Mouse (Mus musculus) intestine, postnatal 0 days (tissue): ENCODE data around the gene Higd2a. TPM values are rescaled to one million over a fixed set of nuclear protein-coding genes. Genes with fewer than 3 reads are reported as not detected.

Experiments used
- ATAC-seq: fragments of 200-750 bp; cut with Nextera tagmentation; 2 replicates; pipeline ENCODE4 v1.8.0; 2017; ENCODE audit warnings: mild to moderate bottlenecking, moderate TSS enrichment, moderate library complexity
- H3K27ac ChIP-seq: fragments of 300-500 bp; sonication (generic); 2 replicates; pipeline ENCODE4 v1.5.1; 2014; ENCODE audit warnings: mild to moderate bottlenecking, low read depth, low read length, moderate library complexity
- H3K27me3 ChIP-seq: fragments of 300-500 bp; sonication (generic); replicated peaks from 2 replicates; pipeline ENCODE4 v1.6.1; 2014; ENCODE audit warnings: low read length, mixed read lengths; ENCODE audit not compliant: control insufficient read depth, insufficient read depth
- H3K36me3 ChIP-seq: fragments of 300-500 bp; sonication (generic); 2 replicates; pipeline ENCODE4 v1.6.1; 2014; ENCODE audit warnings: mild to moderate bottlenecking, moderate library complexity; ENCODE audit not compliant: control insufficient read depth, insufficient read depth
- H3K4me1 ChIP-seq: fragments of 300-500 bp; sonication (generic); replicated peaks from 2 replicates; pipeline ENCODE4 v1.6.1; 2014; ENCODE audit warnings: antibody characterized with exemption, low read length, mixed read lengths; ENCODE audit not compliant: control insufficient read depth, insufficient read depth
- H3K4me2 ChIP-seq: fragments of 300-500 bp; sonication (generic); replicated peaks from 2 replicates; pipeline ENCODE4 v1.6.1; 2014; ENCODE audit warnings: low read depth, mild to moderate bottlenecking, moderate library complexity
- H3K4me3 ChIP-seq: fragments of 300-500 bp; sonication (generic); 2 replicates; pipeline ENCODE4 v1.5.1; 2014; ENCODE audit warnings: low read depth, low read length
- H3K9ac ChIP-seq: fragments of 300-500 bp; sonication (generic); 2 replicates; pipeline ENCODE4 v1.6.1; 2014; ENCODE audit warnings: mild to moderate bottlenecking, low read depth, low read length
- H3K9me3 ChIP-seq: fragments of 300-500 bp; sonication (generic); 2 replicates; pipeline ENCODE4 v1.6.1; 2016; ENCODE audit warnings: mixed run types; ENCODE audit not compliant: control insufficient read depth
- CTCF ChIP-seq: sonication (generic); IDR thresholded peaks from 2 replicates; pipeline ENCODE4 v1.5.1; 2016; ENCODE audit warnings: low read depth, mild to moderate bottlenecking, control low read depth, antibody characterized with exemption, moderate library complexity
- WGBS: fragments of 180-500 bp; shearing (Covaris S2); extraction: QIAGEN DNeasy Blood & Tissue Kit; methylation state at CpG from one replicate; pipeline ENCODE4 v1.1.7; 2014; 5-methylcytosine and 5-hydroxymethylcytosine counted together
- polyA plus RNA-seq: library from polyadenylated mRNA; unstranded; fragments of >200 nt; fragmentation: Nextera tagmentation; extraction: Ambion mirVana; gene quantifications from 2 replicates; pipeline ENCODE4 v1.2.1, GENCODE M21; 2015

Higd2a gene
- polyA plus RNA-seq, 1 experiment from 2014 or later: 289 TPM

DNA sequence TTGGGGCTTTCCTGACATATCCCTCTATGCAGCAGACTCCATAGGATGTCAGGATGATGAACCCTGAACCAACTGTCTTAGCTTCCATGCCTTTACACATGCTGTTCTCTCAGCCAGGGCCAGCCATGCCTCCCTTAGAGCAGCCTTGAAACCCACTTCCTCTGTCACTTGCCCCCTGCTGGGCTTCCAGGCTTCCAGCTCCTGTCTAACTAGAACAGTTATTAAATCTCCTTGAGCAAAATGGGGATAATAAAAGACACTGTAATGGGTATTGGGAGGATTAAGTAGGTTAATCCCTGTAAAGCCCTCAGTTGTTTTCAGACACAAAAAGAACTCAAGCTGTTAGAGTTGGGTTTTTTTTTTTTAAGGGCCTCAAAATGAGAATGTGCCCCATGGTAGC, 13.5 kb downstream of the Higd2a start:
- peak overlapping the region; percentile 15; the same call in 1 of the 2 replicates for H3K27ac ChIP-seq
- no peaks in the 10 kb centered on the region for H3K9me3 ChIP-seq
- TF ChIP-seq CTCF: peak; percentile 32; the same call in 1 of the 2 replicates
- peaks cover 16% of the 10 kb centered on the region for H3K36me3 ChIP-seq
- H3K9ac ChIP-seq: no peak overlapping the region
- no peak for ATAC-seq
- peaks cover 15% of the 10 kb centered on the region; the same call in 1 of the 2 replicates for H3K4me1 ChIP-seq
- H3K27me3 ChIP-seq: no peaks in the 10 kb centered on the region
- H3K4me2 ChIP-seq: no peak overlapping the region
- H3K4me3 ChIP-seq: no peak overlapping the region

DNA sequence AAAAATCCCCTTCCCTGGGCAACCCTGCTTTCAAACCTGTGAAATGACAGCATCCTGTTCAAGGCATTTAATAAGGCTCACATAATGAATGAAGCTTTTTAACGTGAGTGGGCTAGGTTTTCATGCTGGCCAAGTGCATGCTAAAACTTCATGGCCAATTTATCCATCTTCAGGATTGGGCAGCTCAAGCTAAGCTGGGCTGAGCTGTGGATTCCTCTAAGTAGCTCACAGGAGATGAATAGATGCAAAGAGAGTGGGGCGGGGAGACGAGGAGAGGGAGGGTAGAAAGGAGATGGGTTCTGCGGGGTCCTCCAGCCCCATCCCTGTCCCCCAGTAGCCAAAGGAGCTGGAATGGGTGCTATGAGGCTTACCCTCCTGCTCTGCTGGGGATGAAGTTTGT, 14.2 kb downstream of the Higd2a start:
- Histone ChIP-seq H3K4me1 (peaks cover 15% of the 10 kb centered on the region; the same call in 1 of the 2 replicates), H3K27ac (peak overlapping the region; percentile 62; the same call in 1 of the 2 replicates), H3K9me3 (no peaks in the 10 kb centered on the region), H3K9ac (no peak overlapping the region), H3K4me3 (no peak overlapping the region), H3K27me3 (no peaks in the 10 kb centered on the region), H3K4me2 (no peak overlapping the region), H3K36me3 (peaks cover 10% of the 10 kb centered on the region; the same call in 1 of the 2 replicates)
- TF ChIP-seq CTCF: no peak
- WGBS: 67% methylated on average over 4 of the region's 4 CpGs
- no peak for ATAC-seq

DNA sequence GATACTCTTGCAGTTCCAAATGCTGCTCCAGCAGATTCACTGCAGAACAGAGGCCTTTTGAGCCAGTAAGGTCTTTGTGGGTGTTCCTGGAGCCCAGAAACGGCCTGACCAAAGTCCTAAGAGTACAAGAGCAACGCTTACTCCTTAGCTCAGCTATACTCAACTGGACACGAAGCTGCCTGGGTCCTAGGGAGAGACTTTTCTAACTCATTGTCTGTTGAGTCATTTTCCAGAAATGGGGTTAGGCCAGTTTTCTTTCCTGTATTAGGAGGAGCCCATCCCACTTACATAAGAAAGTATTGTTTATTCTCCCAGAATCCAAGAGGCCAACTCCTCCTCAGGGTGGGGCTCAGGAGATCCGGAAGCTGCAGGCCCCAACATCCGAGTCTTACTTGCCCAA, 15.4 kb downstream of the Higd2a start:
- H3K4me2 ChIP-seq: 0 out of 2 replicates have a peak overlapping the region, but pooled peaks have one; percentile 6
- WGBS: 36% methylated on average over 5 of the region's 5 CpGs
- H3K9ac ChIP-seq: no peak overlapping the region
- ATAC-seq: peak; percentile 69
- H3K27me3 ChIP-seq: no peaks in the 10 kb centered on the region
- H3K27ac ChIP-seq: peak overlapping the region; percentile 62
- H3K4me1 ChIP-seq: peaks cover 15% of the 10 kb centered on the region
- H3K36me3 ChIP-seq: peaks cover 7% of the 10 kb centered on the region; the same call in 1 of the 2 replicates
- H3K9me3 ChIP-seq: no peaks in the 10 kb centered on the region
- TF ChIP-seq CTCF: no peak
- no peak overlapping the region for H3K4me3 ChIP-seq

DNA sequence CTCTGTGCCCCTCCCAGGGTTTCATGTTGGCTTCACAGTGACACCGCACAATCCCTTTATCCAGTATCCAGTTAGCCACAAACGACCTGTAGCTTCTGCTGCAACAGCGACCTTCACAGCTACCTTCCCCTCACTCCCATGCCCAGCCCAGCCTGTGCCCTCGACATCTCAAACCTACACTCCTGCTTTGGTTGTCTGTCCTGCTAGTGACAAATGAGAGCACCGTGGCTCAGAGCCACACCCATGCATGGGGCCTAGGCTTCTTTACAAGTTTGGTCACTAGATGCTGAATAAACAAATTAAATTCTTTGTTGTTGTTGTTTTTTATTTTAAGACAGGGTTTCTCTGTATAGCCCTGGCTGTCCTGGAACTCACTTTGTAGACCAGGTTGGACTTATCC, 17.2 kb downstream of the Higd2a start:
- Histone ChIP-seq H3K4me3 (no peak overlapping the region), H3K4me2 (no peak overlapping the region), H3K36me3 (peaks cover 7% of the 10 kb centered on the region; the same call in 1 of the 2 replicates), H3K27ac (peak overlapping the region; percentile 35; the same call in 1 of the 2 replicates), H3K9me3 (no peaks in the 10 kb centered on the region), H3K9ac (no peak overlapping the region), H3K27me3 (no peaks in the 10 kb centered on the region), H3K4me1 (peaks cover 12% of the 10 kb centered on the region)
- 62% methylated on average over 5 of the region's 5 CpGs for WGBS
- no peak for TF ChIP-seq CTCF
- no peak for ATAC-seq

DNA sequence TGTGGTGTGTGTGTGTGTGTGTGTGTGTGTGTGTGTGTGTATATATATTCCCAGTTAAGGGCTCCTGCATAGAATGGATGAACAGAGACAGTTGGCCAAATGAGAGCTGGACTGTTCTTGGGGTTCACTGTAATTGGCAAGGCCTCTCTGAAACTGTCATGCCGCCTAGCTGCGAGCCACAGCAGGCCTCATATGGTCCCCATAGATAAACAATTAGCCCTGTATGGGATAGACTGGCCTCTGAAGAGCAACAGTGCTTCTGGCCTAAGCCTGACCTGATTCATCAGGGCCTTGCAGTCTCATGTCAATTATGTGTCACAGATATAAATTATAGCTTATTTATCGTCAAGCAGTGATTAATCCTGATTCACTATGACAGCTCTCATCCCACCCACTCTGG, 18.0 kb downstream of the Higd2a start:
- H3K9me3 ChIP-seq: no peaks in the 10 kb centered on the region
- TF ChIP-seq CTCF: no peak
- ATAC-seq: no peak
- H3K4me1 ChIP-seq: peaks cover 8% of the 10 kb centered on the region
- no peak overlapping the region for H3K9ac ChIP-seq
- H3K4me3 ChIP-seq: no peak overlapping the region
- H3K4me2 ChIP-seq: no peak overlapping the region
- 69% methylated on average over 3 of the region's 3 CpGs for WGBS
- no peak overlapping the region for H3K27ac ChIP-seq
- peaks cover 7% of the 10 kb centered on the region; the same call in 1 of the 2 replicates for H3K36me3 ChIP-seq
- no peaks in the 10 kb centered on the region for H3K27me3 ChIP-seq

DNA sequence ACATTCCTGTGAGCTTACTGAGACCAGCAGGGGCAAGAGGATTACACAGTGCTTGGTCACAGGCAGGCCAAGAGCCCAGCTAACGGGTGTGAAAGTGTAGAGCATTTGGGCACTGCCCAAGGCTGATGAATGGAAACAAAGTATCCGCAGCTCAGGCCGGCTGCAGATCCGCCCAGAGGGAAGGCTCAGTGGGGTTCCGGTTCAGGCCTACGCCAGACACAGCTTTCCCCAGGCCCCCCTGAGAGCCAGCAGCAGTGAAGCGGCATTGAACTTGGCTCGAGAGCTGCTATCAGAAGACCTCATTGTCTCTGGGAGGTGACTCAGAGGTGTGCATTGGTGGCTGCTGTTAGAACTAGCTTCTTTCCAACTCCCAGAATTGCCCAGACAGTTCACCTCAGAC, 18.7 kb downstream of the Higd2a start:
- Histone ChIP-seq H3K4me1 (peaks cover 3% of the 10 kb centered on the region; the same call in 1 of the 2 replicates), H3K27me3 (no peaks in the 10 kb centered on the region), H3K4me2 (peak overlapping the region; percentile 89), H3K9ac (no peak overlapping the region), H3K9me3 (no peaks in the 10 kb centered on the region), H3K27ac (no peak overlapping the region), H3K36me3 (0 out of 2 replicates have a peak, but pooled peaks cover 7% of the 10 kb centered on the region), H3K4me3 (no peak overlapping the region)
- WGBS: 49% methylated on average over 8 of the region's 8 CpGs
- TF ChIP-seq CTCF: no peak
- no peak for ATAC-seq
